Mouse (Mus musculus) C2C12 (cell line): ENCODE measurements at regions not wholly inside any gene's neighbourhood (a gene's known extent, or its start where the extent isn't known, plus 50 kb on each side); places are given as distances from the start of the nearest gene placed in this dataset.
"Not testable (repeated sequence)": the region's sequence is repeated elsewhere in the genome, so short reads cannot be mapped to it uniquely, and the experiment has no call there.

ENCODE experiments used
- H3K27me3 ChIP-seq: one replicate; pipeline ENCODE4 v1.6.1; 2011; ENCODE audit not compliant: control insufficient read depth, insufficient read depth, insufficient read length
- H3K36me3 ChIP-seq: one replicate; pipeline ENCODE4 v1.6.1; 2011; ENCODE audit not compliant: control insufficient read depth, insufficient read depth
- H3K4me3 ChIP-seq: one replicate; pipeline ENCODE4 v1.5.1; 2011; ENCODE audit warnings: mild to moderate bottlenecking, control low read depth; ENCODE audit not compliant: poor library complexity, insufficient read depth, severe bottlenecking
- H3K79me2 ChIP-seq: one replicate; pipeline ENCODE4 v1.6.1; 2011; ENCODE audit not compliant: control insufficient read depth, insufficient read depth
- H3K79me3 ChIP-seq: one replicate; pipeline ENCODE4 v1.6.1; 2011; ENCODE audit warnings: low read depth, control low read depth
- H3ac ChIP-seq: one replicate; pipeline ENCODE3; 2011; ENCODE audit warnings: low read depth; ENCODE audit not compliant: control insufficient read depth, insufficient read length
- CEBPB ChIP-seq: IDR thresholded peaks from one replicate; pipeline ENCODE4 v1.6.1; 2011; ENCODE audit warnings: low read depth, mild to moderate bottlenecking, control low read depth, moderate library complexity
- CTCF ChIP-seq: IDR thresholded peaks from one replicate; pipeline ENCODE4 v1.5.1; 2011; ENCODE audit not compliant: control insufficient read depth, insufficient read depth, insufficient read length
- FOSL1 ChIP-seq: IDR thresholded peaks from one replicate; pipeline ENCODE4 v1.8.0; 2011; ENCODE audit warnings: mild to moderate bottlenecking, low read length; ENCODE audit not compliant: poor library complexity, insufficient read depth, severe bottlenecking
- MAX ChIP-seq: IDR thresholded peaks from one replicate; pipeline ENCODE4 v1.6.1; 2011; ENCODE audit warnings: mild to moderate bottlenecking, control low read depth
- MYOD1 ChIP-seq: IDR thresholded peaks from one replicate; pipeline ENCODE4 v1.6.1; 2011; ENCODE audit warnings: low read depth; ENCODE audit not compliant: control insufficient read depth, insufficient read length
- MYOG ChIP-seq: IDR thresholded peaks from one replicate; pipeline ENCODE4 v1.6.1; 2011; ENCODE audit not compliant: control insufficient read depth, insufficient read length; ENCODE audit errors: extremely low read depth
- USF1 ChIP-seq: IDR thresholded peaks from one replicate; pipeline ENCODE4 v1.6.1; 2011; ENCODE audit warnings: low read depth, mild to moderate bottlenecking, control low read depth, moderate library complexity

DNA sequence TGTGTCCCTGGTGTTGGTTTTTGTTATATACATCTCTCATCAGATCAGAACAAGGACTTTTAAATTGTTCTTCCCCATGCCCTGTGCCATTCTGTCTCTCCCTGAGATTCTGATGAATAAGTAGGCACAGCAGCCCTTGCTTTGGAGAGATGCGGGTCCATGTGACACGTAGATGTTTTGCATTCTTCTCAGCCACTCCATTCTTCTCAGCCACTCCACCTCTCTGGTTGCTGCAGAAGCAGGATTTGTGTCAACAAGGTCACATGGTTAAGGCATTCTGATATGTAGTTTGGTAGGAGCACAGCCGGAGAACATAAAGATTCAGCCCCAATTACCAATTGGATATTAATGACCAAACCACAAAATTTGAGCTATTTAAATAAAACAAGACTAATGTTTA, 177.2 kb downstream of the Lyplal1 start:
- H3ac ChIP-seq = no peak overlapping the region
- no peak overlapping the region for H3K4me3 ChIP-seq
- H3K79me2 ChIP-seq = no peaks in the 10 kb centered on the region
- no peaks in the 10 kb centered on the region for H3K79me3 ChIP-seq
- no peaks in the 10 kb centered on the region for H3K36me3 ChIP-seq
- TF ChIP-seq MAX (no peak), USF1 (no peak), MYOG (no peak), MYOD1 (no peak), CEBPB (no peak), CTCF (no peak)
- H3K27me3 ChIP-seq = no peaks in the 10 kb centered on the region

- TF ChIP-seq MYOD1 = no peak
- TF ChIP-seq MYOG = no peak
- TF ChIP-seq MAX = no peak
- TF ChIP-seq FOSL1 = no peak
- no peak for TF ChIP-seq CEBPB
- TF ChIP-seq USF1 = no peak
- TF ChIP-seq CTCF = no peak
- H3K27me3 ChIP-seq = no peaks in the 10 kb centered on the region
- H3K4me3 ChIP-seq = no peak overlapping the region
- no peaks in the 10 kb centered on the region for H3K79me2 ChIP-seq
- H3K79me3 ChIP-seq = no peaks in the 10 kb centered on the region
- H3ac ChIP-seq = no peak overlapping the region
- no peaks in the 10 kb centered on the region for H3K36me3 ChIP-seq
These were observed 176.6 kb downstream of the Lyplal1 start for GRCm38 (mm10) chr1:185940511-185940910.

- TF ChIP-seq MYOG (no peak), CTCF (no peak), USF1 (no peak), MYOD1 (no peak), CEBPB (no peak), FOSL1 (no peak), MAX (no peak)
- H3K79me2 ChIP-seq = no peaks in the 10 kb centered on the region
- H3K36me3 ChIP-seq = no peaks in the 10 kb centered on the region
- no peak overlapping the region for H3ac ChIP-seq
- no peak overlapping the region for H3K4me3 ChIP-seq
- H3K79me3 ChIP-seq = no peaks in the 10 kb centered on the region
- no peaks in the 10 kb centered on the region for H3K27me3 ChIP-seq
These were observed 165.9 kb downstream of the Lyplal1 start for GRCm38 (mm10) chr1:185951163-185951562.

DNA sequence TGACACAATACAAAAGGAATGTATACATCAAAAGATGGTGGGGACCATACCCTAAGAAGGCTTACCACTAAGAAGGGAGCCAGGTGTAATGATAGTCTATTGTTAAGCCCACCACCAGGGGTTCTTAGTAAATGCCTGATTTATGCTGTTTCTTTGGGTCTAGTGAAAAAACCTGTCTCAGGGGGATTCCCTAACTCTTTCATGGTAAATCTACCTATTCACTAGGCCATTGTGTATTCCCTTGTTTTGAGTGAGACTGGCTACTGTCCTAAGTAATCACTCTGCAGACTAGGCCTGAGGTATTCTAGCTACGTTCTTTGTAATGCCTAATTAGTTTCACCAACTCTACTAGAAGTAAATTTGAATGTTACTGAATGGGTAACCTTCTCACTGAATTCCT, 161.3 kb downstream of the Lyplal1 start:
- H3ac ChIP-seq, H3K79me2 ChIP-seq, H3K27me3 ChIP-seq, H3K4me3 ChIP-seq, H3K79me3 ChIP-seq, H3K36me3 ChIP-seq: not testable (repeated sequence)

- Histone ChIP-seq H3K36me3 (no peaks in the 10 kb centered on the region), H3K4me3 (no peak overlapping the region), H3K27me3 (no peaks in the 10 kb centered on the region), H3ac (no peak overlapping the region), H3K79me3 (no peaks in the 10 kb centered on the region), H3K79me2 (no peaks in the 10 kb centered on the region)
- no peak for TF ChIP-seq MAX
- no peak for TF ChIP-seq CTCF
- no peak for TF ChIP-seq CEBPB
- TF ChIP-seq MYOG = no peak
- no peak for TF ChIP-seq FOSL1
- TF ChIP-seq USF1 = no peak
- TF ChIP-seq MYOD1 = no peak
These were observed 159.6 kb downstream of the Lyplal1 start for GRCm38 (mm10) chr1:185957557-185957956.

DNA sequence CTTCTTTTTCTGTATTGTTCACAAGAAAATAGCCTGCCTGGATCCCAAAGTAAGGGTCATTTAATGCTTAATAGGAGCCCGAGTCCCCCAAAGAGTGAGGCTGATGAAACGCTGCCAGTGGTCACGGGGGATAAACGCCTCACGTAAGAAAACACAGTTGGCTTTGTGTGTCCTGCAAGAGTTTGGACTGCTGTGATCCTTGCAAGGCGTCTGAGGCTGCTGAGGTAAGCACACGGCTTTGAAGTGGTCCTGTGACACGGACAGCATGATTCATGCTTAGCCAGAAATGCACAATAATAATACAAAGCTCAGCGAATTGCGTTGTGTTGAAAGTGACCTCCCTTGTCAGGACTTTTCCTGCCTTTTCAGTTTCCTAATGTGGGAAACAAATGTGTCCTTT, 158.8 kb downstream of the Lyplal1 start:
- Histone ChIP-seq H3K79me2 (no peaks in the 10 kb centered on the region), H3K36me3 (no peaks in the 10 kb centered on the region), H3K4me3 (no peak overlapping the region), H3ac (no peak overlapping the region), H3K27me3 (no peaks in the 10 kb centered on the region), H3K79me3 (no peaks in the 10 kb centered on the region)
- TF ChIP-seq MYOG = no peak
- TF ChIP-seq MAX = no peak
- no peak for TF ChIP-seq FOSL1
- no peak for TF ChIP-seq USF1
- no peak for TF ChIP-seq CTCF
- TF ChIP-seq CEBPB = no peak
- TF ChIP-seq MYOD1 = no peak
